Mouse (Mus musculus) right cerebral cortex, postnatal 25 days (tissue): ENCODE data around the gene Vopp1.
"Not testable (repeated sequence)": the region's sequence is repeated elsewhere in the genome, so short reads cannot be mapped to it uniquely, and the experiment has no call there.

Experiments
- DNase-seq: peaks from one replicate; pipeline ENCODE4 v3.0.0; 2022

The Vopp1 gene

GRCm38 (mm10) chr6:57824422-57825258 lies at the start of gene Vopp1:
Gene Vopp1, minus strand, starts transcription at chr6:57825159.
- peak; percentile 85 for DNase-seq

GRCm38 (mm10) chr6:57859043-57860042 lies 34.4 kb upstream of the Vopp1 start:
- peak; percentile 18 for DNase-seq

- DNase-seq = not testable (repeated sequence)
Observed at GRCm38 (mm10) chr6:57851177-57851576, 26.2 kb upstream of the Vopp1 start.

- DNase-seq = no peak
Observed at GRCm38 (mm10) chr6:57850286-57850685, 25.3 kb upstream of the Vopp1 start, which contains the start of gene Vmn1r21. Gene Vmn1r21, minus strand, starts transcription at chr6:57850343.

GRCm38 (mm10) chr6:57839693-57840408 lies 14.9 kb upstream of the Vopp1 start:
- no peak for DNase-seq

- no peak for DNase-seq
Observed at GRCm38 (mm10) chr6:57825259-57825715, 328 bp upstream of the Vopp1 start.

GRCm38 (mm10) chr6:57823461-57823860 lies 1.5 kb downstream of the Vopp1 start:
- no peak for DNase-seq

- no peak for DNase-seq
Observed at GRCm38 (mm10) chr6:57822648-57823410, 2.1 kb downstream of the Vopp1 start.

GRCm38 (mm10) chr6:57814436-57814940 lies 10.5 kb downstream of the Vopp1 start:
- DNase-seq = no peak

GRCm38 (mm10) chr6:57811748-57812730 lies 12.9 kb downstream of the Vopp1 start:
- no peak for DNase-seq

GRCm38 (mm10) chr6:57805218-57806069 lies 19.5 kb downstream of the Vopp1 start:
- no peak for DNase-seq

- no peak for DNase-seq
Observed at GRCm38 (mm10) chr6:57803130-57803529, 21.8 kb downstream of the Vopp1 start.

GRCm38 (mm10) chr6:57798986-57799385 lies 26.0 kb downstream of the Vopp1 start:
- peak; percentile 25 for DNase-seq

- no peak for DNase-seq
Observed at GRCm38 (mm10) chr6:57796853-57797423, 28.0 kb downstream of the Vopp1 start.

GRCm38 (mm10) chr6:57795835-57796234 lies 29.1 kb downstream of the Vopp1 start:
- no peak for DNase-seq

- not testable (repeated sequence) for DNase-seq
Observed at GRCm38 (mm10) chr6:57792821-57793220, 32.1 kb downstream of the Vopp1 start.

GRCm38 (mm10) chr6:57790542-57790941 lies 34.4 kb downstream of the Vopp1 start:
- DNase-seq = no peak

GRCm38 (mm10) chr6:57787376-57787775 lies 37.6 kb downstream of the Vopp1 start:
- DNase-seq = no peak

GRCm38 (mm10) chr6:57784251-57784650 lies 40.7 kb downstream of the Vopp1 start:
- DNase-seq = no peak
